Mouse (Mus musculus): ENCODE data around the gene Rps7.

Rps7 gene

GRCm38 (mm10) chr12:28635535-28636476 is at the start of gene Rps7:
Gene Rps7, minus strand, starts transcription at chr12:28635953.
- in situ Hi-C loops (cut with MseI, MboI) = no loop called here

GRCm38 (mm10) chr12:28684674-28685073 is 48.9 kb upstream of the Rps7 start:
- in situ Hi-C loops (cut with MseI, MboI) = no loop called here

GRCm38 (mm10) chr12:28675925-28676209 is 40.1 kb upstream of the Rps7 start:
- in situ Hi-C loops (cut with MseI, MboI) = no loop called here

GRCm38 (mm10) chr12:28675121-28675924 is 39.6 kb upstream of the Rps7 start, which contains the start of gene Adi1:
Gene Adi1, plus strand, starts transcription at chr12:28675231.
- in situ Hi-C loops (cut with MseI, MboI) = no loop called here

GRCm38 (mm10) chr12:28674038-28674720 is 38.4 kb upstream of the Rps7 start:
- in situ Hi-C loops (cut with MseI, MboI) = no loop called here

DNA sequence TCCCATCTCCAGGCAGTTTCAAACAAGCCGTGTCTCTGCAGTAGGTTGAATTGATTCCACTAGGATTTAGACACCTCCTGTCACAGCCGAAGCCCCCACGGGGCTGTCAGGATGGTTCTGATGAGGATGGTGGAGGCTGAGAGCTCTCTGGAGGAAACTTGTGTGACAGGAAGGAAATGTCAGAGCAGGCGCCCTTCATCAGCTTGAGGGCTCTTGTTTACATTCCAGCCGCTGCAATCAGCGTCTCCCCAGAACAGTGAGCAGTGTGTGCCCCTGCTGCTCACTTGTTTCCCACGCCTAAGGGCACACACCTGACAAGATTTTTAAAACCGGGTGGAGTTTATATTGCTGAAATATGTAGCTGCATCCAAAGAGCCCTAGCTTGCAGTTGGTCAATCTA is 31.5 kb upstream of the Rps7 start:
- in situ Hi-C loops (cut with MseI, MboI) = no loop called here

GRCm38 (mm10) chr12:28666734-28667133 is 31.0 kb upstream of the Rps7 start:
- in situ Hi-C loops (cut with MseI, MboI) = no loop called here

DNA sequence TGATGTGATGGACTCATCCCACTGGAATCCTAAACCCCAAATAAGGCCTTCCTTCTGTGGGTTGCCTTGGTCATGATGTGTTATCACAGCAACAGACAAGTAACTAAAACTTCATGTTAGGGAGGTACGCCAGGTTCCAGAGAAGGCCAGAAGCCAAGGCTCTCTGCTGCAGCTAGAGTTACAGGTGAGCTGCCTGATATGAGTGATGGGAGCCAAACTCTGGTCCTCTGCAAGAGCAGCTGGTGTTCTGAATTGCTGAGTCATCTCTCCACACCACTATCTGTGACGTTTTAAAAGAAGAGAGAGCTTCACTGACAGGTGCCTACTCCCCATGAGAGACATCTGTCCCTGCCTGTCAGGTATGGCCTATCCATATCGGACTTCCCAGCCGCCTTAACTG is 26.9 kb upstream of the Rps7 start:
- in situ Hi-C loops (cut with MseI, MboI) = no loop called here

DNA sequence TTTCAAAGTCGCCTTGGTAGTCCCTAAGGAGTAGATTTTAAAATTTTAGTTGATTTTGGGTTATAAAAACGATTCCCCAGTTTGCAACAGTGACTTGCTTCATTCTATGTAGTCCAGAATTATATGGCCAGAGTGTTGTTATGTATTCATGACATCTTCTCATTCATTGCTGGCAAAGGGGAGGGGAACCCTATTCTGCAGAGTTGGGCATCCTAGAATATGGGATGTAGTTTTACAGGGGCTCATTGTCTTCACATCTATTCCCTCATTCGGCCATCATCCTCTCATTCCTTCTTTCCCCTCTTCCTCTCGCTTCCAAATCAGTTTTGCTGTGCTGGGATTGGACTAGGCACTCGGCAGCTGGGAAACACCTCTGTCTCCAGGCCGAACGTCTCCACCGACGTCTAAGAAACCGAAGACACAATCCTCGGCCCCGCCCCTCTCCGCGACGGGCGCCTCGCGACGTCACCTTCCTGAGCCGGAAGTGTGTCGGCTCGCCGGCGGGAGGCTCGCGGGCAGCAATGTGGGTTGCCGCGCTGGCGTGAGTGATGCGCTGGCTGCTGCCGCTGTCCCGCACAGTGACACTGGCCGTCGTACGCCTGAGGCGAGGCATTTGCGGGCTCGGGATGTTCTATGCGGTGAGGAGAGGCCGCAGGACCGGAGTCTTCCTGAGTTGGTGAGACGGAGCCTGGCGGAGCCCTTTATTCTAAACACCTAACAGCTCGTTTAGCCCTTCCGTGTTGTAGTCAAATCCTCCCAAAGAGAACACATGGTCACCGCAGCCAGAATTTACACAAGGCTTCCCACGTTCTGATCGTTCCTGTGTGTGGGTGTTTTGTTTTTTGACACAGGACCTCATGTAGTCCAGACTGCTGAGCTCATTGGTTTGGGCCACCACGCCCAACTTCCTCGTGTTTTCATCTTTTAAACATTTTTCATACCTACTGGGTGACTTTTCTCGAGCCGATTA is 13.7 kb upstream of the Rps7 start, which contains the start of gene Rnaseh1:
Rnaseh1 (plus strand) TSS at position 462 of the 970 bp plus-strand sequence.
- in situ Hi-C loops (cut with MseI, MboI) = no loop called here

DNA sequence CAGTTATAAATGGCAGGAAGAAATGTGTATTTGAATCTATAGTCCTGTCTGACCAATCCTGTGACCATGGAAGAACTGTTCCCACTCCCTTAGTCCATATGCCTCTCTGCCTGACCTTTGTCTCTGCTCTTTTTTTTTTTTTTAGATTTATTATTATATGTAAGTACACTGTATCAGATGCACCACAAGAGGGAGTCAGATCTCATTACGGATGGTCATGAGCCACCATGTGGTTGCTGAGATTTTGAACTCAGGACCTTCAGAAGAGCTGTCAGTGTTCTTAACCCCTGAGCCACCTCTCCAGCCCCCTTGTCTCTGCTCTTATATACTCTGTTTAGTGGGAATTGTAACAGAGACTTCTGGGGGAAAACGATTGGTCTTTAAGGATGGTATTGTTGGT is 3.0 kb upstream of the Rps7 start:
- in situ Hi-C loops (cut with MseI, MboI) = no loop called here

- in situ Hi-C loops (cut with MseI, MboI) = no loop called here
Measured at GRCm38 (mm10) chr12:28636543-28636942, 790 bp upstream of the Rps7 start.

GRCm38 (mm10) chr12:28635058-28635534 is 657 bp downstream of the Rps7 start:
- in situ Hi-C loops (cut with MseI, MboI) = no loop called here

DNA sequence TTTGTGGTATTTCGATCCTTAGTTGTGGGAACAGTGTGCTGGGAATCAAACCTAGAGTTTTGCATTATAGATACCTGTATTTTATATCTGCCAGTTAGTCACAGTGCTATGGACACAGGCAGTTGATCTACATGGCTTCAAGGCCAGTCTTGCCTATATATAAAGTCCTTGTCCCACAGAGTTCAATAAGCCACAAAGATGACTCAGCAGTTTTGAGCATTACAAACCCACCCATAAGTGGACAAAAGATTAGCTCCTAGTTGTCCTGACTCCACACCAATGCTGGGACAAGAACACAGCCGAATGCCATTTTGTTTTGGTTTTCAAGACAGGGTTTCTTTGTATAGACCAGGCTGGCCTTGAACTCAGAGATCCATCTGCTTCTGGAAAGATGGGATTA is 7.3 kb downstream of the Rps7 start:
- in situ Hi-C loops (cut with MseI, MboI) = no loop called here

- in situ Hi-C loops (cut with MseI, MboI) = no loop called here
Measured at GRCm38 (mm10) chr12:28627092-28627491, 8.7 kb downstream of the Rps7 start.

DNA sequence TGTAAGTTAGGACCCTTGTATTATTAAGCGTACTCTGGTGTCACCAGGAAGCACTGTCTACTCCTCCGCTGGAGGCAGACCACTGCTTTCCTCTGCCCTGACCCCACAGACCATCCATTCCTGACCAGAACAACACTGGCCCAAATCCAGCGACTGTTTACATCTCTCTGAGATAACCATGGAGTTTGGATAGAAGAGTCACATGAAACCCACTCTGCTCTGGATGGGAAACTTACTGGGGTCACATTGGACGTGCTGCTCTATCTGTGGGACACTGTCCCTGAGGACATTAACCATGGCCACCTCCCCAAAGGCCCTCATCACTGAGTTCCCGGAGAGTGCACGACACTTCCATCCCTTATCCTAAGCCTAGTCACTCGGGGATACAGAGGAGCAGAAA is 10.3 kb downstream of the Rps7 start:
- in situ Hi-C loops (cut with MseI, MboI) = no loop called here

GRCm38 (mm10) chr12:28624251-28624650 is 11.5 kb downstream of the Rps7 start:
- in situ Hi-C loops (cut with MseI, MboI) = no loop called here

DNA sequence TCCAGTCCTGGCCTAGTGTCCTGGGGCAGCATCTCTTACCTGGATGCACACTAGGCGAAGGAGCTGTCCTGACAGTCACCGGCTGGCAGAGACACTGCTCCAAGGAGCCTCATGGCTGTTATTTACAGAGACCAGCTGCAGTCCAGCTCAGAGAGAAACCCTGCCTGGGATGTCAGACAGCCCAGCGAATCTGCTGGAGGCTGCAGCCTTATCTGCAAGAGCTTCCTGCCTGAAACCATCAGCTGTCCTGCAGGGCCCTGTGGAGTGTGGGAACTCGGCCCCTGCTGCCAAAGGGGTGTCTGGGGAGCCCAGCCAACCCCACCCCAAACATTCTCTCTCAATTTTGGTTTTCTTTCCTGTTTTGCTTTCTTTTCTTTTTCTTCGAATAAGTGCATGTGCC is 12.6 kb downstream of the Rps7 start, which contains the start of gene Colec11:
Colec11 (minus strand) TSS at position 183 of the 400 bp plus-strand sequence.
- in situ Hi-C loops (cut with MseI, MboI) = no loop called here

- in situ Hi-C loops (cut with MseI, MboI) = no loop called here
Measured at GRCm38 (mm10) chr12:28622641-28623040, 13.1 kb downstream of the Rps7 start.

- in situ Hi-C loops (cut with MseI, MboI) = no loop called here
Measured at GRCm38 (mm10) chr12:28622167-28622532, 13.6 kb downstream of the Rps7 start.

DNA sequence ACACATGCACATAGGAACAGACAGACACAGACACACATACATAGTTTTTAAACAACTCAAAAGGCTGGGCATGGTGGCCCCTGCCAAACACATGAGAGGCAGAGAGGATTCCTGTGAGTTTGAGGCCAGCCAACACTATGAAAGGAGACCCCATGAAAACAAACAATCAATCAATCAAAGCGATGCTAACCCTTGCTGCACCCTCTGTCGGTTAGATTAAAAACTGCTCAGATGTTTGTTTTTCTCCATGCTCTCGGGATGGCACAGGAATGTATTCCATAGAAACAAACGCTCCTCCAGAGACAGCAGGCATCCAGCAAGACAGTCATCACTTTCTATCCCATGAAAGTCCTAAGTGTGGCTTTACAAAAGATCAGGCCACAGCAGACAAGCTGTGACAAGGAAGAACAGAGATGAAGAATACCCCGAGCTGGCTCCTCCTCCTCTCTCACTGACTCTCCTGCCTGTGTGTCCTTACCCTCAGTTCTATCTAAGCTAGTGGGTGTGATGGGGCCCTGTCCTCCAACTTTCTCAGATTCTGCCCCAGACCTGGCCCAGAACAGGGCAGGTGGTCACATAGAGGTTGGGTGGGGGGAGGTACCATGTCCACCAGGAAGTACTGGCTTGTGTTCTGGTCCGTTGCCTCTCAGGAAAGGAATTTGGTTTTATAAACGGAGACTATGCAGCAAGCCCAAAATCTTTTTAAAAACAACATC is 14.1 kb downstream of the Rps7 start:
- in situ Hi-C loops (cut with MseI, MboI) = no loop called here
